ENCODE assay signal across 20 mouse cellular contexts in genomic region chr10:119223686-119224085, GRCm38 (mm10). TPM values are rescaled to one million over a fixed set of nuclear protein-coding genes. Genes with fewer than 3 reads are reported as not detected.
A peak's percentile ranks its signal among the peaks of the same experiment; 100 is the strongest.
DNase-seq lines count a peak whose midpoint lies in the region; TF ChIP-seq lines count a peak whose summit lies in the region.
"Had no signal": no experiment of that assay in that cellular context is flagged by ENCODE, and none has a peak within 500 bp of the region (broad histone marks: within the 10 kb centered on the region; RNA-seq: fewer than 3 reads in every experiment).

No protein-coding gene starts in this region.

- TF ChIP-seq CTCF in heart, adult 2 months (IDR thresholded peaks at IDR 0.05) = no peak

- no peak for TF ChIP-seq EP300 in heart, adult 2 months (IDR thresholded peaks at IDR 0.05; ENCODE audit: insufficient read depth, low read depth, low read length)

- peaks cover 2% of the 10 kb centered on the region; the same call in 1 of the 2 replicates for H3K79me2 ChIP-seq in heart, adult 2 months (replicated peaks; ENCODE audit: control insufficient read depth, insufficient read depth, low read length)

- H3K9ac ChIP-seq in heart, adult 2 months (ENCODE audit: low read depth, low read length) = no peak overlapping the region
- H3K9ac ChIP-seq: embryonic facial prominence, embryonic 13.5 days; embryonic facial prominence, embryonic 15.5 days; forebrain, embryonic 12.5 days had no signal

- no peaks in the 10 kb centered on the region for H3K27me3 ChIP-seq in heart, adult 2 months (ENCODE audit: control insufficient read depth, insufficient read depth, low read length)
- H3K27me3 ChIP-seq: embryonic facial prominence, embryonic 13.5 days; embryonic facial prominence, embryonic 15.5 days; forebrain, embryonic 12.5 days had no signal

- H3K4me1 ChIP-seq in heart, adult 2 months (ENCODE audit: control insufficient read depth, insufficient read depth, low read length) = peaks cover 8% of the 10 kb centered on the region

- H3K4me3 ChIP-seq in heart, adult 2 months = no peak overlapping the region
- H3K4me3 ChIP-seq: embryonic facial prominence, embryonic 13.5 days; embryonic facial prominence, embryonic 15.5 days; erythroblast, embryonic 14.5 days; forebrain, embryonic 10.5 days; forebrain, embryonic 12.5 days had no signal

- peaks cover 4% of the 10 kb centered on the region for H3K36me3 ChIP-seq in heart, adult 2 months (ENCODE audit: control insufficient read depth, insufficient read depth, low read length)

- intact Hi-C loops in heart, adult 2 months (cut with DNase I) = no loop called here

- DNase-seq in heart, adult 11 months = peak; percentile 54
- no peak for DNase-seq in heart, adult 2 months
- peak; percentile 82 for DNase-seq in R1 (ENCODE audit: low read depth, low spot score)
- peak; percentile 50 for DNase-seq in ZHBTc4 (ENCODE audit: low read depth, low spot score)
- no peak for DNase-seq in layer of hippocampus, postnatal 36 days
- DNase-seq: adrenal gland, adult 2 months; adrenal gland, postnatal 10 days; adrenal gland, postnatal 25 days; cerebellum, adult 11 months; cerebellum, adult 18-20 months; cerebellum, adult 8-10 months; cerebellum, adult 9-11 months; cerebellum, postnatal 14 days; cerebellum, postnatal 36 days; embryo, embryonic 11 days had no signal

- TF ChIP-seq POLR2A in heart, adult 2 months (IDR thresholded peaks at IDR 0.05; ENCODE audit: insufficient read depth, low read depth, low read length) = no peak

- WGBS in heart, adult 2 months = 60% methylated on average over 4 of the region's 4 CpGs

- no peak overlapping the region for H3K27ac ChIP-seq in heart, adult 2 months
- H3K27ac ChIP-seq: embryonic facial prominence, embryonic 13.5 days; embryonic facial prominence, embryonic 15.5 days; forebrain, embryonic 10.5 days; forebrain, embryonic 12.5 days had no signal

RNA-seq across cellular contexts. Expression of gene Cand1, which starts 16.2 kb away (rescaled TPM):
- 10 to 100 TPM; 40.7 to 42.7 TPM for total RNA-seq in heart, adult 2 months (2021)
- polyA plus RNA-seq in heart, adult 2 months (2012; rRNA removed) = 13.7 and 25.3 TPM in 2 replicates
- total RNA-seq in layer of hippocampus, postnatal 36 days (2021) = 100 to 1,000 TPM; 142 to 147 TPM

Comparison
In these comparisons a context has a peak if more than half of its experiments do, and no peak if none do; other contexts are left out.
1. DNase-seq: peak in heart, adult 11 months (single experiment), R1 (single experiment) and ZHBTc4 (single experiment); none in heart, adult 2 months (0 of 2) and layer of hippocampus, postnatal 36 days (0 of 2).